Mouse (Mus musculus) layer of hippocampus, postnatal 10 days (tissue): Measurements from ENCODE around the gene Cyb561d1. TPM values are rescaled to one million over a fixed set of nuclear protein-coding genes. Genes with fewer than 3 reads are reported as not detected.

Source experiments
- DNase-seq, 2 experiments: peaks; one replicate each; pipeline ENCODE4 v3.0.0; 2021; ENCODE audit warnings: low spot score in 2 of 2
- total RNA-seq, 2 experiments: library from RNA; stranded (reverse); gene quantifications; 2 replicates each; pipeline ENCODE4 v1.2.3; 2021

Cyb561d1 gene
- total RNA-seq, 2 experiments from 2014 or later = 10.6 to 11.2 TPM

DNA sequence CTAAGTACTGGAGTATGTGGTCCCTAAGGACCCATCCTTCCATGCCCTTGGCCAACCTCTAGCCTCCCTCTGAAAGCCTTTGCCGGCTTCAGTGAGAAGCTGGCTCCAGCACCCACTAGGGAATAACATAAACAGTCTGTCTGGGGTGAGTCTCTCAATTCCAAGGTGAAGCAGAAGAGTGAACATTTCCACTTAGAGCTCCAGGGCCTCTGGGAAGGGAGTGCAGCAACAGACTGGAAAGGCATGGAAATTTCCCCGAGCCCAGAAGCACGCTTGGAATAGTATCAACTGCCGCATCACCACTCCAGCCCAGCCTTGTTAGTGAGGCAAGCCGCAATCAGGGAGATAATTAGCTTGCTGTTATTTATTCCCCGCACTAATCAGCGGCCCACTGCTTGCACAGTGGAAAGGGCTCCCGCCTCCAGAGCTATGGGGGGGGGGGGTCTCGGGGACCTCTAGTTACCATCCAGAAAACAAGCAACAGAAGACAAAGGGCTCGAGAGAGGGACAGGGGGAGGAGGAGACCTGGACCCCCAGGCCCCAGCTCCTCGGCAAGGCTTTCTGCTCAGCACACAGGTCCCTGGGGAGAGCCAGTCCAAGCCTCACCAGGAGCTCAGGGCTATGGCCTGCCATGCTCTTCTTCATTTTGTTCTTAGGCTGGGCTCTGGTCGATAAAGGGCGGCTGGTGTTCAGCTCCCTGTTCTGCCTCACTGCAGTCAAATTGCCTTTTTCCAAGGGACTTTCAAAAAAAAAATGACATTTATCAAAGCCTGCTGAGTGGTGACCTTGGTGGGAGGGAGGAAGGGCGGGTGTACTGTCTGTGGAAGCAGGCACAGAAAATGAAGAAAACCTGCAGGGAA is 26.1 kb downstream of the Cyb561d1 start:
- DNase-seq = peak; percentile 78

DNA sequence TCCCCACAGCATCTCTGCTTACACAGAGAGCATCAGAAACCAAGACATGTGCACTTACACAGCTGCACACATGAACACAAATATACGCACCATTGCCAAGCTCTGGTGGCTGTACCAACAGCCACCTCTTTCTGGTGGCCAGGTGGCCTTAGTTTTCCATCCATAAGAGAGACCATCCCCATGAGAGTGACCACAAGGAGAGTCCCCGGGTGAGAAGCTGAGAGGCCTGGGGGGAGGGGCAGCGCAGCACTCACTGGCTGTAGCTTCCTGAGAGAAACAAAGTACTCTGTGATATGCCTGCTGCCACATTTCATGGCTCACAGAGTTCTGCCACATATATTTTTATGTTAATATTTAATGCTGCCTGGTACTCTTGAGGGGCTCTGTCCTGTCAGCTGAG is 31.8 kb downstream of the Cyb561d1 start:
- DNase-seq = no peak

DNA sequence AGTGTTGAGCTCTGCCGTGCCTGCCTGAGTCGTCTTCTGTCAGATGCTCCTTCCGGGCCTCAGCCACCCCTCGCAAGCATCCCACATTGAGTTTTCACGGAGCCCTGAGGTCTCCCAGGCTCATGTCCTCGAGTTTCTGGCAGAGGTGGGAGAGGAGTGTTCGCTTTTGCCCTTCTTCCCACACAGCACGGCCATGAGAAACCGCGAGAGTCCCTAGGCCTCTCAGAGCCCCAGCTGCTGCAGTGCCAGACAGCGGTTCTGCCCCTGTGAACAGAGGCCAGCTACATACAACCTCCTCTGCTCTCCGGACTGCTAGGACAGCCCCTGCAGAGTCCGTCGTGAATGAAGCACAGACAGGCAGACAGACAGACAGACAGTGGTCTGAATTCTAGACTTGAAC is 33.5 kb downstream of the Cyb561d1 start:
- DNase-seq = no peak

DNA sequence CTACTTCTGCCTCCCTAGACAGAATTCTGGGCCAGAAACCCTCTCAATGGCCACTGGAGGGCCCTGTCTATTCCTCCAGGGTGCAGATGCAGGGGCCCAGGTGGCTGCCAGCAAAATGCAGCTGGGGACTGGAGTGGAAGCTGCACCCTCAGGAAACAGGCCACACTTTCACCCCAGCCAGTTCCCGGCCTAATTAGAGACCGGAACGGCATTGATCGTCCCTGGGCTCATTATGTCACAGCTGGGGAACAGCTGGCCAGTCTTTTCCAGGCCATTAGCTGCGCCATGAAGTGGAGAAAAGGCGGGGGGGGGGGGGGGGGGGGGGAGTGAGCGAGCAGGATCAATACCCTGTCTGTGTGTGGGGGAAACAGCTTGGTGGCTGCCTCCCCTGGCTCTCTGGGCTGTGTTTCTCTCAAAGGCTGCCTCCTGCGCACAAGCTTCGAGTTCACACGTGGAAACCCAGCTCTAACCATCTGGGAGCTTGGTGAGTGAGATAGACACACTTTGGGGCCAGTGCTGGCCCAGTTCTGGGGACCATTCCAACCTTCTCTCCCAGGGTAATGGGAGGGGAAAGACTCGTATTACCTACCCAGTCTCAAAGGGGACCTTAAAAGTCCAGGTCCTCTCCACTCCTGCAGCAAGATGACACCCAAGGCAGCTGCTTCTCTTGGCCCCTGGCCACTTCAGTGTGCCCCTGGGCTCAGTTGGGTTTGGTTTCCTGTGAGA is 34.4 kb downstream of the Cyb561d1 start:
- DNase-seq = peak; percentile 68 to 76

DNA sequence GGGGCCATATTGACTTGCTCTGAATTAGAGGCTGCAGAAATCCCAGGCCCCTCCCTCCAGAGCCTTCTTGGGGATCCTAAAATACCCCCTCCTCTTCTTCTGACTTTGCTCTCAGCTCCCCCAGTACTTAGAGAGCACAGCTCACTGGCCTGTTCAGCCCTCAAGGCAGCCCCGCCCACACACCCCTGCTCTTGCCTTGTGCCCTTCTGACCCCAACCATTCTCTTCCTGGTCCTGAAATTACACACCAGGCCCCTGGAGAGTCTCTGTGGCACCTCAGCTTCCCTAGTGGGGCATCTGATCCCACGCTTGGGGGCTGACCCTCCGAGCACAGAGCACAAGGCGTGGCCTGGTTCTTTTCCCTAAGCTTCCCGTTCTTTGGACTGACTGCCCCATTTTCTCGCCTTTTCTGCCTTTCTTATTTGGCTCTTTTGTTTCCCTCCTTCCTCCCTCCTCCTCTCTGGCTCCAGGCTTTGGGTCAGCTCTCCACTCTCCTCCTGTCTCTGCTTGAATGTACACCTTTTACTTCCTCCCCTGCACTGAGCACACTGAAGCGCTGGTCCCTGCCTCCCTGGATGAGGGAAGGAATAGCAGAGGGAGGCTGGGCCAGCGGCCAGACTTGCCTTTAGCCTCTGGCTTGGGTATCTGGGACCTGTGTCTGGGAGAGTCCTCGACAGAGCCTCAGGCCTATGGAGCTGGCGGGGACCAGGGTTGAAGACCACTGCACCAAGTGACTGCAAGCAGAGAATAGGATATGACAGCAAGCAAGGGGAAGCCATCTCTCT is 35.3 kb downstream of the Cyb561d1 start:
- no peak for DNase-seq

DNA sequence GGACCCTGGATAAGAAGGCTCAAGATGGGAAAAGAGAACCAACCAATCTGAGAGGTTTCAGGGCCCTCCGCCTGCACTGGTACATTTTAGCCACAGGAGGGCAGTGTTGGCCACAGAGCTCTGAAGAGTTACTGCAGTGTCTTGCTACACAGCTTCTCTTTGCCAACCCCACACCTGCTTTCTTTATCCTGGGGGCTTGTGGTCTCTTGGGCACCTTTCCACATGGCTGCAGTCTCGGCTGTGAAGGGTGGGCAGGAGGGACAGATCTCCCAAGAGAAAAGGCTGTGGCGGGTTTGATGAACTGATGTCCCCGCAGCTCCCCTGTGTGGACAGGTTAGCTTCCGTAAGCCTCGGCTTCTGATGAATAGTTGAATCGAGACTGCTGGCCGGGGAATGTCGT is 36.2 kb downstream of the Cyb561d1 start:
- peak; percentile 93 to 94 for DNase-seq

DNA sequence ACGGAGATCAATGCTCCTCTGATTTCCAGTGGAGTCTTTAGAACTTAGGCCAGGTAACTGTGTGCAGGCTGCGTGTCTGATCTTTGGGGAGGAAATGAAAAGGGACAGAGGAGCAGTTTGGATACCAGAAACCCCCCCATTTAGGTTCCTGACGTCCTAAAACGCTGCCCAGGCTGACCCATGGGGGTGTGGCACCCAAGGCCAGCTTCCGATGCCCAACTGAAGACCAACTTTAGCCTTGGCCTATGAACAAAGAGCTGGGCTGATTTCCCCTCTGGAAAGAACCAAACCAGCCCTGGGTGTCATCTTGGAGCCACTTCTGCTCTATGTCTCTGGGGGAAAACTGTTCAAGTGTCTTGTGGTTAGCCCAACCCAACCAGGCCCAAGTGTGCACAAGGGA is 36.9 kb downstream of the Cyb561d1 start:
- DNase-seq = no peak

DNA sequence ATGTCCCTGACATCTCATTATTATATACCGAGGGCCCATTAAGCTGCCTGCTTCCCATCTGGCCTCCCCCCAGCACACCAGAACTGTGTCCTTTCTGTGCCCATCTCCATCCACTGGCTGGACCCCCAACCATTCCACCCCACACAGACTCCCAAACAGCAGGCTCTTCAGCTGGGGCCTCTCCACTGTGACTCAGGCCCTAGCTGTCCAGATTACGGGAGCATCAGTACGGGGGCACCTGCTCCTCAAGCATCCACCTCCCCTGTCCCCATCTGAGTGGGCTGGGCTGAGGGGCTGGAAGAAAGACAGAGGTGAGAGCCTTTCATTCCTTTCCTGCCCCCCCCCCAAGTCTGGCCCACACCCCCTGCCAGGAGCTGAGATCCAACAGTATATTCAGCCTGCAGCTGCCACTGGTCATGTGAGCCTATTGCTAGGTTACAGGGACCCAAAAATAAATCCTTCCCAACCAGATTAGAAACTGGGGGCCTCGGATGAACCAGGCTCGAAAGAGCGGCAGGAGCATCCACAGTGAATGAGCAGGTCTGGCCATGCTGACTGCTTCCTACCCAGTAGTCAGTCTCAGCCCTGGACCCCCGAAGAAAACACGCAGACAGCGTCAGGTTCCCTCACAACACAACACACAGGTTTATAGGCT is 42.5 kb downstream of the Cyb561d1 start:
- peak in 1 of 2 experiments; percentile 63 for DNase-seq

DNA sequence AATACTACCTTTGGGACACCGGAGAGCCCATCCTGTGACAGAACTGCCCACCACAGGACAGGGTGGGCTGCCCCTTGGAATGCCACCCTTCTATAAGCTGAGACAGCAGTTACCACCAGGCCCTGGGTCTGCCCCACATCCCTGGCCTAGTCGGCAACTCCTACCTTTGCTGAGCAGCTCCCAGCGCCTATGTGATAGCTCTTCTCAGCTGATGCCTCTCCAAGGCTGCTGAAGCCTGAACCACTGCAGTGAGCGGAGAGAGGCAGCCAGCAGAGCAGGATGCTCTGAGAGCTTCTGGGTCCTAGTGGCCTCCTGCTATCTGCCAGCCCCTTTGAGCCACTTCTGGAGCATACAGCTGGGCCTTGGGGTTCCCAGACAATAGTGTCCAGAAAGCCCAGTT is 46.4 kb downstream of the Cyb561d1 start, which contains the start of gene Gpr61:
Gene Gpr61, minus strand, starts transcription at position 227 of the 400 bp plus-strand sequence.
- peak in 1 of 2 experiments; percentile 63 for DNase-seq

DNA sequence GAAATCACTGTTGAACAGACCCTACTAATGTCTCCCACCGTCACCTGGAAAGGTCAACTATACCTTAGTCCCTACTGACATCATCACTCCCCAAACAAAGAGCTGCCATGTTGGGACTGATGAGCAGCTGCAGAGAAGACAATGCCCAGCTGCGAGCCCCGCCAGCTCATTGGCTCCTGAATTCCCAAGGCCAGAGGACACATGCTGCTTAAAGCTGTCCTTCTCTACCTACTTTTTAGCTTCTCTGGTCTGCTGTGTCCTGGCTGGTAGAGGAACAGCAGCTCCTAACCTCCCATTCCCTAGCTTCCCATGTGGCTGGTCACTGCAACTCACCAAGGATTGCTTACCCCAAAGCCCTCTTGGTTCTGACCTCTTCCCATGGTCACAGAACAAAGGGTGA is 48.7 kb downstream of the Cyb561d1 start:
- no peak for DNase-seq

DNA sequence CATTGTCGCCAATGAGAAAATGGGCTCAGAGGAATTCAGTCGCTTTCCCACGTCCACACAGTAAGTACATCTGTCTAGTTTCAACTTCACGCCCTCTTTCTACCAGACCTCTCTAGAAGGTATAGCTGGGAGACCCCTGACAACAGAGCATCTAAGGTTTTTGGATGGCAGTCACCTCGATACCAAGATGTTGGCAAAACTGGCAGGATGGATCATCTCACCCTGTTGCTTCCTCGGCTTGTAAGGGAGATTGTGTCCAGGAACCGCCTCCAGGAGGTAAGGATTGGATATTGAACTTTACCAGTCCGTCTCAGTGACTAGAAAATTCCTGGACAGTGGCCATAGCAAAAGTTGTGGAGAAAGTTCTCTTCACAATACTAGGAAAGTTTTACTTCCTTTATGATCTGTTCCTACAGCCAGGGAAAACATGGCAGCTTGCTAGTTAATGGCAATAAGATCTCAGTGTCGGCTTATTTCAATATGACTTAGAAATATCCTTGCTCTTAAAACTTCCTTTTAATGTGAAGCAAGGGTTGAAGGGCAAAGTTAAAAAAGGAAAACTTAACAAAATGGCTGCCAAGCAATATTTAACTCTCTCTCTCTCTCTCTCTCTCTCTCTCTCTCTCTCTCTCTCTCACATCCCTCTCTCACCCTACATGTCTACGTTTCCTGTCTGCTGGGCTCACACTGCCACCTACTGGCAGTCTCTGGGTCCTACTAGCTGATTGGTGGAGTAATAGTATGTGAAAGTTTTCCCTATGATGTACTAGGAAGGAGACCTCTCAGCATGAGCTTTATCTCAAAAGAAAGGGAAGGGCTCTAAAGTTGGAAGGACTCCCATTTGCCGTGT is 53.4 kb downstream of the Cyb561d1 start:
- DNase-seq = peak; percentile 92 to 93

DNA sequence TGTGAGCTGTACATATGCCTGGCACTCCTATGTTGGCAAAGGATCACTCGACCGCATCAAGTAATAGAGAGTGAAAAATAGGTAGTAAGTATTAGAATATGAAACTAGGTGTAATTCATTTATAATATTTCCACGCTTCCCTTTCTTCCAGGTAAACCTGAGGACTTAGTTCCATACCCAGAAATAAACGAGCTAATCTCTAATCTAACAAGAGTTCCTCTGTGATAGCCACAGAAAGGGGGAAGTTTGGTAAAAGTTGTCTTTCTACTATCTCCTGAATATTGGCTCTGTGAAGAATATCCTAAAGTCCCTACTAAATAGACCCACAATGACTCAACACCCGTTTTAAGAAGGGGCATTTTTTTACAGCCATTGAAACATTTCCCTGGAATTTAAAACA is 54.3 kb downstream of the Cyb561d1 start:
- DNase-seq = no peak

Other genes starting within 250 kb of the Cyb561d1 start
- not detected for gene Gstm3, start 231.9 kb downstream of the Cyb561d1 start, total RNA-seq
- 1 to 10 TPM; 2.3 to 4.0 TPM for gene Gstm2, start 214.8 kb downstream of the Cyb561d1 start, total RNA-seq
- gene Gstm1, start 183.2 kb downstream of the Cyb561d1 start, total RNA-seq = 100 to 1,000 TPM in 1 of 2 experiments, 10 to 100 TPM in 1; 94.4 to 102 TPM
- 10 to 100 TPM; 13.4 TPM for gene Gstm4, start 156.3 kb downstream of the Cyb561d1 start, total RNA-seq
- gene Ampd2, start 114.6 kb downstream of the Cyb561d1 start, total RNA-seq = 10 to 100 TPM; 48.4 to 58.8 TPM
- not detected for gene Gnat2, start 108.4 kb downstream of the Cyb561d1 start, total RNA-seq
- 10 to 100 TPM; 54.7 to 59.4 TPM for gene Gnai3, start 55.1 kb downstream of the Cyb561d1 start, total RNA-seq
- 10 to 100 TPM; 14.5 to 15.0 TPM for gene Gpr61, start 46.3 kb downstream of the Cyb561d1 start, total RNA-seq
- gene Amigo1, start 14.9 kb downstream of the Cyb561d1 start, total RNA-seq = 10 to 100 TPM; 36.9 to 37.2 TPM
- gene Atxn7l2, start 9.7 kb upstream of the Cyb561d1 start, total RNA-seq = 10 to 100 TPM; 21.1 to 26.1 TPM
- 1 to 10 TPM; 1.2 to 1.6 TPM for gene Sypl2, start 25.4 kb upstream of the Cyb561d1 start, total RNA-seq
- 10 to 100 TPM; 84.5 to 91.8 TPM for gene Psma5, start 55.7 kb upstream of the Cyb561d1 start, total RNA-seq
- 100 to 1,000 TPM; 181 to 182 TPM for gene Sort1, start 82.9 kb upstream of the Cyb561d1 start, total RNA-seq
- gene Mybphl, start 163.7 kb upstream of the Cyb561d1 start, total RNA-seq = under 1 TPM in 1 of 2 experiments, not detected in 1; 0.36 TPM
- gene Psrc1, start 182.6 kb upstream of the Cyb561d1 start, total RNA-seq = 10 to 100 TPM; 12.5 to 12.8 TPM
- gene Celsr2, start 214.3 kb upstream of the Cyb561d1 start, total RNA-seq = 100 to 1,000 TPM; 177 to 179 TPM
- 100 to 1,000 TPM; 215 TPM for gene Sars, start 244.0 kb upstream of the Cyb561d1 start, total RNA-seq